Mouse (Mus musculus) lung, postnatal 14 days (tissue): ENCODE measurements around the gene Fdx1l.
"Not testable (repeated sequence)": the region's sequence is repeated elsewhere in the genome, so short reads cannot be mapped to it uniquely, and the experiment has no call there.

Experiments used
- DNase-seq: peaks from one replicate; pipeline ENCODE4 v3.0.0; 2021

Fdx1l gene

GRCm38 (mm10) chr9:21067006-21067684 lies 6.3 kb downstream of the Fdx1l start, which contains the start of gene Zglp1:
Gene Zglp1 (minus strand): TSS chr9:21067093.
- DNase-seq: no peak

GRCm38 (mm10) chr9:21062928-21063327 lies 10.5 kb downstream of the Fdx1l start:
- no peak for DNase-seq

- no peak for DNase-seq
Measured at GRCm38 (mm10) chr9:21051578-21051977, 21.8 kb downstream of the Fdx1l start.

- DNase-seq: no peak
Measured at GRCm38 (mm10) chr9:21045235-21045634, 28.2 kb downstream of the Fdx1l start.

- DNase-seq: not testable (repeated sequence)
Measured at GRCm38 (mm10) chr9:21044785-21045184, 28.6 kb downstream of the Fdx1l start.

GRCm38 (mm10) chr9:21043563-21043962 lies 29.9 kb downstream of the Fdx1l start:
- DNase-seq: no peak

GRCm38 (mm10) chr9:21041308-21041707 lies 32.1 kb downstream of the Fdx1l start:
- no peak for DNase-seq

- DNase-seq: no peak
Measured at GRCm38 (mm10) chr9:21039779-21040178, 33.6 kb downstream of the Fdx1l start.

- DNase-seq: no peak
Measured at GRCm38 (mm10) chr9:21037481-21037891, 35.9 kb downstream of the Fdx1l start.

- no peak for DNase-seq
Measured at GRCm38 (mm10) chr9:21036666-21037065, 36.7 kb downstream of the Fdx1l start.

GRCm38 (mm10) chr9:21036161-21036560 lies 37.3 kb downstream of the Fdx1l start:
- no peak for DNase-seq

GRCm38 (mm10) chr9:21035586-21035985 lies 37.8 kb downstream of the Fdx1l start:
- DNase-seq: no peak

GRCm38 (mm10) chr9:21034481-21035085 lies 38.8 kb downstream of the Fdx1l start:
- no peak for DNase-seq

- peak; percentile 91 for DNase-seq
Measured at GRCm38 (mm10) chr9:21033136-21033535, 40.3 kb downstream of the Fdx1l start.

- DNase-seq: no peak
Measured at GRCm38 (mm10) chr9:21032491-21032890, 40.9 kb downstream of the Fdx1l start.

- no peak for DNase-seq
Measured at GRCm38 (mm10) chr9:21031896-21032351, 41.5 kb downstream of the Fdx1l start, which contains the start of gene Icam5. Gene Icam5 (plus strand): TSS chr9:21032073.

GRCm38 (mm10) chr9:21031251-21031895 lies 42.0 kb downstream of the Fdx1l start:
- no peak for DNase-seq

- peak; percentile 92 for DNase-seq
Measured at GRCm38 (mm10) chr9:21030781-21031250, 42.6 kb downstream of the Fdx1l start.

GRCm38 (mm10) chr9:21030055-21030600 lies 43.3 kb downstream of the Fdx1l start:
- no peak for DNase-seq

- DNase-seq: peak; percentile 90
Measured at GRCm38 (mm10) chr9:21029291-21030054, 43.9 kb downstream of the Fdx1l start, which contains the start of gene Icam4. Gene Icam4 (plus strand): TSS chr9:21029373.

GRCm38 (mm10) chr9:21028560-21029110 lies 44.8 kb downstream of the Fdx1l start:
- DNase-seq: no peak

- DNase-seq: no peak
Measured at GRCm38 (mm10) chr9:21027774-21028290, 45.6 kb downstream of the Fdx1l start.
